Mouse (Mus musculus): ENCODE data around the gene Ssb. TPM values are rescaled to one million over a fixed set of nuclear protein-coding genes. Genes with fewer than 3 reads are reported as not detected.
"Not testable (repeated sequence)": the region's sequence is repeated elsewhere in the genome, so short reads cannot be mapped to it uniquely, and the experiment has no call there.

Gene Ssb
- polyA plus RNA-seq, 1 experiment from 2014 or later, result 296 TPM

DNA sequence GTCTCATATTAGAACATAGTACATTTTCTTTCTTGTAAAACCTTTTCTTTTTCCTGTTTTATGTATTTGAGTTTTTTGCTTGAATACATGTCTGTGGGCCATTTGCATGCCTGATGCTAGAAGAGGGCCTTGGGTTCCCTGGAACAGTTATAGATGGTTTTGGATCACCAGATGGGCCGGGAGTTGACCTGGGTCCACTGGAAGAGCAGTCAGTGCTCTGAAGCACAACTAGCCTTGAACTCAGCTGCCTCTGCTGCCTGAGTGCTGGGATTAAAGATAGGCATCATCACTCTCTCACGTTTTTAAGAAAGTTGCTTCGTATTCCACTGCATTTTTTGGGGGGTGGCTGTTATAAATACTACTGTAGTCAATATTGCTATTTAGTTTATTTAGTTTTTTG is 42.2 kb downstream of the Ssb start:
- ATAC-seq (ENCODE audit: borderline replicate concordance, extremely low read depth, low FRiP score, low TSS enrichment), result no peak
- H3K4me1 ChIP-seq, result peaks cover 5% of the 10 kb centered on the region
- no peak overlapping the region for H3K9ac ChIP-seq
- 89% methylated on average over 3 of the region's 3 CpGs for WGBS
- H3K9me3 ChIP-seq, result no peaks in the 10 kb centered on the region
- no peak overlapping the region for H3K4me2 ChIP-seq
- H3K36me3 ChIP-seq, result peaks cover 4% of the 10 kb centered on the region; the same call in 1 of the 2 replicates
- no peak overlapping the region for H3K27ac ChIP-seq
- no peak overlapping the region for H3K4me3 ChIP-seq
- H3K27me3 ChIP-seq, result no peaks in the 10 kb centered on the region

- not testable (repeated sequence) for ATAC-seq (ENCODE audit: borderline replicate concordance, extremely low read depth, low FRiP score, low TSS enrichment); H3K27me3 ChIP-seq; H3K36me3 ChIP-seq; H3K9ac ChIP-seq; H3K4me1 ChIP-seq; H3K4me3 ChIP-seq; H3K4me2 ChIP-seq; H3K27ac ChIP-seq; H3K9me3 ChIP-seq
- WGBS, result 81% methylated on average over 4 of the region's 4 CpGs
Observed at GRCm38 (mm10) chr2:69907394-69907793, 46.0 kb downstream of the Ssb start.

GRCm38 (mm10) chr2:69912801-69913200 is 51.4 kb downstream of the Ssb start:
- H3K4me1 ChIP-seq, result no peaks in the 10 kb centered on the region
- H3K36me3 ChIP-seq, result peaks cover 16% of the 10 kb centered on the region
- no peak overlapping the region for H3K27ac ChIP-seq
- H3K9me3 ChIP-seq, result no peaks in the 10 kb centered on the region
- no peak for ATAC-seq (ENCODE audit: borderline replicate concordance, extremely low read depth, low FRiP score, low TSS enrichment)
- WGBS, result 53% methylated on average over 2 of the region's 2 CpGs
- no peak overlapping the region for H3K4me2 ChIP-seq
- no peak overlapping the region for H3K4me3 ChIP-seq
- H3K27me3 ChIP-seq, result no peaks in the 10 kb centered on the region
- no peak overlapping the region for H3K9ac ChIP-seq

DNA sequence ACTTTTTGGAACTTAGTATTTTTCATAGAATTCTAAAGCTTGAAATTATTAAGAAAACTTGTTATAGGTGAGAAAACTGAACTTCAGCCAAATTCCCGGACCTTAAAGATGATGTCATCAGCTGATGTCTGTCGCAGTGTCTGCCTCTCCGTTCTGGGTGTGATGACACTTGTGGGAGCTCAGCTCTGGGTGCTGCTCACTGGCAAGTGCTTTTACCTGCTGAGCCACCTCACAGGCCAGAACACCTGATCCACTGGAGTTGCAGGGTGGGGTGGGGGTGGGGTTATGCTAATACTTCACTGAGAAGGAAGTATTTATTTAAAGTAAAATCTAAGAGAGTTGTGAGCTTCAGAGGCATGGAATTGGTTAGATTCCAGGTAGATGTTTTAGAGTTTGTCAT is 55.9 kb downstream of the Ssb start:
- Histone ChIP-seq H3K36me3 (peaks cover 27% of the 10 kb centered on the region), H3K27ac (no peak overlapping the region), H3K9ac (no peak overlapping the region), H3K9me3 (no peaks in the 10 kb centered on the region), H3K4me1 (no peaks in the 10 kb centered on the region), H3K4me3 (no peak overlapping the region), H3K27me3 (no peaks in the 10 kb centered on the region), H3K4me2 (no peak overlapping the region)
- 76% methylated on average over 3 of the region's 3 CpGs for WGBS
- ATAC-seq (ENCODE audit: borderline replicate concordance, extremely low read depth, low FRiP score, low TSS enrichment), result no peak

Other genes starting within 250 kb of the Ssb start
- 14.2 and 17.3 TPM in 2 replicates for gene Bbs5, start 214.4 kb upstream of the Ssb start, polyA plus RNA-seq (2015; fragmentation: Nextera tagmentation; extraction: Ambion mirVana)
- 0.88 and 1.4 TPM in 2 replicates for gene Klhl41, start 191.4 kb upstream of the Ssb start, polyA plus RNA-seq (2015; fragmentation: Nextera tagmentation; extraction: Ambion mirVana)
- 9.1 TPM in 2 replicates for gene Fastkd1, start 148.0 kb upstream of the Ssb start, polyA plus RNA-seq (2015; fragmentation: Nextera tagmentation; extraction: Ambion mirVana)
- gene Ppig, start 139.0 kb upstream of the Ssb start, polyA plus RNA-seq (2015; fragmentation: Nextera tagmentation; extraction: Ambion mirVana), result 123 and 135 TPM in 2 replicates
- 2.6 and 3.2 TPM in 2 replicates for gene Ccdc173, start 72.0 kb upstream of the Ssb start, polyA plus RNA-seq (2015; fragmentation: Nextera tagmentation; extraction: Ambion mirVana)
- 19.2 and 19.4 TPM in 2 replicates for gene Phospho2, start 71.9 kb upstream of the Ssb start, polyA plus RNA-seq (2015; fragmentation: Nextera tagmentation; extraction: Ambion mirVana)
- 36.4 and 38.6 TPM in 2 replicates for gene Klhl23, start 39.6 kb upstream of the Ssb start, polyA plus RNA-seq (2015; fragmentation: Nextera tagmentation; extraction: Ambion mirVana)
- 34.7 and 36.5 TPM in 2 replicates for gene Mettl5, start 24.1 kb downstream of the Ssb start, polyA plus RNA-seq (2015; fragmentation: Nextera tagmentation; extraction: Ambion mirVana)
- gene Ubr3, start 35.7 kb downstream of the Ssb start, polyA plus RNA-seq (2015; fragmentation: Nextera tagmentation; extraction: Ambion mirVana), result 10.8 and 13.3 TPM in 2 replicates
- 0.28 and 0.46 TPM in 2 replicates for gene Myo3b, start 177.6 kb downstream of the Ssb start, polyA plus RNA-seq (2015; fragmentation: Nextera tagmentation; extraction: Ambion mirVana)